Mouse (Mus musculus) thymus, adult 2 months (tissue): ENCODE measurements around the gene Fam20b.

ENCODE experiments used
- CTCF ChIP-seq: fragments of 200-500 bp; IDR thresholded peaks from 2 replicates; pipeline ENCODE4 v1.5.1; 2012; ENCODE audit warnings: mild to moderate bottlenecking, control low read depth, low read length, moderate library complexity, borderline replicate concordance; ENCODE audit not compliant: control insufficient read depth, poor library complexity, insufficient read depth; ENCODE audit errors: extremely low read depth
- POLR2A ChIP-seq: fragments of 200-500 bp; IDR thresholded peaks from 2 replicates; pipeline ENCODE4 v1.6.1; 2012; ENCODE audit warnings: mild to moderate bottlenecking, low read length, control low read depth, moderate library complexity; ENCODE audit not compliant: control insufficient read depth, poor library complexity, insufficient read depth; ENCODE audit errors: extremely low read depth

- no peak for TF ChIP-seq CTCF
- TF ChIP-seq POLR2A, result no peak
Observed at GRCm38 (mm10) chr1:156710472-156711098, 8.3 kb downstream of the Fam20b start.
